Mouse (Mus musculus): ENCODE data around the gene Il9r. TPM values are rescaled to one million over a fixed set of nuclear protein-coding genes. Genes with fewer than 3 reads are reported as not detected.

Gene Il9r
- 12.8 and 15.0 TPM in 2 replicates for total RNA-seq (2017)

DNA sequence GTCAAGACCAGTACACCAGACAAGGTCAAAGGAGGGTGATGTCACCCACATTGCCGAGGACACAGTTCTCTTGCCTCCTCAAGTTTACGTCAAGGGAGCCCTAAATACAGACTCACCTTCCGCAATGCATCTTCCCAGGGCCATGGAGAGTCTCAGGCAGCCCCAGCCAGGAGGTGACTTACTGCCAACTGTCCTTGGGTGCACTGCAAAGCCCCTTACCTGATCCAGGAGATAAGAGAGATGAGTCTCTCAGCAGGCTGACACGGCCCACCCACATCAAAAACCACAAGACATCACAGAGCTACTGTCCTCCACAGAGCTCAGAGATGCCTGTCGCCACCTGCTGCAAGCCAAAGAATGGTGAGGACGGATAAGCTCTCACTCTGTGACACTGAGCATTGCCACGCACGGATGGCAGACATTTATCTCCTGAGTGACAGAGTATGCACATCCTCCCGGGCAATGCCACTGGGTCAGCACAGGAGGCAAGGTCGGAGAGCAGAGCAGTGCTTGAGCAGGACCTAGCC is at the start of gene Il9r:
Gene Il9r, minus strand, starts transcription at position 205 of the 527 bp plus-strand sequence.
- no peak for ATAC-seq (ENCODE audit: extremely low read depth, insufficient number of reproducible peaks, low FRiP score, poor library complexity, severe bottlenecking)

GRCm38 (mm10) chr11:32248350-32248749 is 48.3 kb upstream of the Il9r start:
- no peak for ATAC-seq (ENCODE audit: extremely low read depth, insufficient number of reproducible peaks, low FRiP score, poor library complexity, severe bottlenecking)

- ATAC-seq (ENCODE audit: extremely low read depth, insufficient number of reproducible peaks, low FRiP score, poor library complexity, severe bottlenecking): no peak
Observed at GRCm38 (mm10) chr11:32247068-32247467, 47.0 kb upstream of the Il9r start.

- no peak for ATAC-seq (ENCODE audit: extremely low read depth, insufficient number of reproducible peaks, low FRiP score, poor library complexity, severe bottlenecking)
Observed at GRCm38 (mm10) chr11:32245614-32246013, 45.5 kb upstream of the Il9r start.

DNA sequence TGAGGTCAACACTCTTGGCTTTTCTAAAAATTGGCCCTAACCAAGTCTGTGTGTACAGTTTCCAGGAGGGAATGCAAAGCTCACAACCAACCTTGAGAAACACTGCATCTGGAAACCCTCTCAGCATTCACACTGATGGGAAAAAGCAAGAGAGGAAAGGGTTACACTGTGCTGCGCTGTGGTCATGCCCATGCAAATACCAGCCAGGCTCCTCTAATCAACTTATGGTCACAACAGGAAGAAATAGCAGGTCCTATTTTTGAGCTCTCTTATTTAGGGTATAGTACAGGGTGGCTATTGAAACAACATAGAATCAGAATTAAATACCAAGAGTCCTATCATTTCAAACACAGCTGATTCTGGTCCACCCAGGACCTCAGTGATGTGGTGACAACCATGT is 44.5 kb upstream of the Il9r start:
- no peak for ATAC-seq (ENCODE audit: extremely low read depth, insufficient number of reproducible peaks, low FRiP score, poor library complexity, severe bottlenecking)

- ATAC-seq (ENCODE audit: extremely low read depth, insufficient number of reproducible peaks, low FRiP score, poor library complexity, severe bottlenecking): no peak
Observed at GRCm38 (mm10) chr11:32244064-32244463, 44.0 kb upstream of the Il9r start.

GRCm38 (mm10) chr11:32243205-32243955 is 43.3 kb upstream of the Il9r start:
- ATAC-seq (ENCODE audit: extremely low read depth, insufficient number of reproducible peaks, low FRiP score, poor library complexity, severe bottlenecking): no peak

DNA sequence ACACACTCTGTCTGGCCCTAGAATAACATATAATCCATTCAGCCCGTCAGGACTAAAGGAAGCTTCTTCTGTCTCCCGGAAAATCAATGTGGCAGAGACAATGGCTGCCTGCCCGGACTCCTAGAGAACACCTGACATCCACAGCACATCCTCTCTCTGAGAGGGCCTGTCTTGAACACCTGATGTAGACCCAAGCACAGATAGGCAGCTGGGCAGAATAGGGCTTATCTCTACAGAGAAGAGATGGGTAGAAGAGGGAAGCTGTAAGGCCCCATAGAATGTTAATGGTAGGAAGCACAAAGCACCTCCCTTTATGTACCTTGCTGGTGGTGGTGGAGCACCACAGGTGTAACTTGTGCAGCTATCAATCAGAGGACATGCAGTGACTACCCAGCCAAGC is 42.1 kb upstream of the Il9r start:
- no peak for ATAC-seq (ENCODE audit: extremely low read depth, insufficient number of reproducible peaks, low FRiP score, poor library complexity, severe bottlenecking)

DNA sequence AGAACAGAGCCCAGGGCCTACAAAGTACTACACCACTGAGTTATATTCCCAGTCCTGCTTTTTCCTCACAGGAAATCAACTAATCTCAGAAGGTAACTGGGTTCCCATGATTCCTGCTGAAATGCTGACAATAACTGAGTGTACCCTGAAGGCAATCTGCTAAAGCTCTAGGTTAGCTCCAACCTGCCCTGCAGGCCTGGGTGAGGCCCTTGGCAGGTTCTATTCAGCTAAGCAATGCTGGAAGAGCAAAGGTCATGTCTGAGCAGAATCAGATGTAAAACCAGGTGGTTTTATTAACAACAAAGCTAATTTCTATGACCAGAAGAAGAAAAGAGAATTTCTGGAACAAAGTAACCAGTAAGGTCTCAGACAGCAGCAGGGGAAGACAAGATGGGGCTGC is 41.3 kb upstream of the Il9r start:
- ATAC-seq (ENCODE audit: extremely low read depth, insufficient number of reproducible peaks, low FRiP score, poor library complexity, severe bottlenecking): no peak

DNA sequence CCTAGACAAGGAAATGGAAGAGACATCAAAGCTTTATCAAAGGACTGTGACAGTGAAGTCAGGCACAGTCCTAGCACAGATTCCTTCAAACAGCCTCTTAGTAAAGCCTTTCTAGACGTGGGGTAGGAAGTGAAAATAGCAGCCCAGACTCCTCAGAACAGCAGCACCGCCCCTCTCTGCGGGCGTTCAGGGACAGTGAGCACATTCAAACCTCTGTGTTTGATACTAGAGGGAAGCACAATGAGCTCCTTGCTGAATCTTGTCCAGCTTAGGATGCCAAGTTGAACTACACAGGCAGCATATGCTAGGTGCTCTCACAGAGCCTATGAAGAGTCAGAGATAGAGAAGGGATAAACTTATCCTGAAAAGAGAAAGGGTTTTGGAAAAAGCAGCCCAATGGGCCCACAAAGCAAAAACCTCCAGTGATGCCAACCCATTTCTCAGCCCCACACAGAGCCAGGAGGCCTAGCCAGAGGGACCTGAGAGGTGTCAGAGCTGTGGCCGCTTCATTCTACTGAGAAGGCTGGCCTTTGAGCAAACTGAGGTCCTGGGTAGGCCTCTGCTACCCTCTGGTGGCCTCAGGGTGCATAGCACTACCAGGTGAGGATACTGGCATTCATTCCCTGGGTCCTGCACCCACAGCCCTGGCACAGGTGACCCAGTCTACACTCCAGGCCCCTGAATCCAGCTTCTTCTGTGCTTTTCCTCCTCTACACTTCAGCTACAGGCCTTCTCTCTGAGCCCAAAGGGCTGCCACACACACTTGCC is 38.2 kb upstream of the Il9r start:
- peak; percentile 90 for ATAC-seq (ENCODE audit: extremely low read depth, insufficient number of reproducible peaks, low FRiP score, poor library complexity, severe bottlenecking)

DNA sequence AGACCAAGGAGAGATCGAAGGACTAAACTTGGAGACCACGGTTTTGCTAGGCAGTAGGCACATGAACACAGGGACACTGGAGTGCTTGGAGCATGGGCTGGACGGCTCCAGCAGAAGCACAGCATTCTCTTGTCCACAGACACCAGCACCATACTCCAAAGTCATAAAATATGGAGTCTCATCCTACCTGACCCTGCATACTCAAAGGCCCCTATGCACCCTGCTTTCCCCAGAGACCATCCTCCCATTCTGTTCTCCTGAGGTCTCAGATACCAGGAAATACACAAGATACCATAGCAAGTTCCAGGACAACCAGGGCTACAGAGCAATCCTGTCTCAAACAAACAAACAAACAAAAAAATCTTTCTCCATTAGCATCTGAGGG is 37.3 kb upstream of the Il9r start:
- ATAC-seq (ENCODE audit: extremely low read depth, insufficient number of reproducible peaks, low FRiP score, poor library complexity, severe bottlenecking): no peak

DNA sequence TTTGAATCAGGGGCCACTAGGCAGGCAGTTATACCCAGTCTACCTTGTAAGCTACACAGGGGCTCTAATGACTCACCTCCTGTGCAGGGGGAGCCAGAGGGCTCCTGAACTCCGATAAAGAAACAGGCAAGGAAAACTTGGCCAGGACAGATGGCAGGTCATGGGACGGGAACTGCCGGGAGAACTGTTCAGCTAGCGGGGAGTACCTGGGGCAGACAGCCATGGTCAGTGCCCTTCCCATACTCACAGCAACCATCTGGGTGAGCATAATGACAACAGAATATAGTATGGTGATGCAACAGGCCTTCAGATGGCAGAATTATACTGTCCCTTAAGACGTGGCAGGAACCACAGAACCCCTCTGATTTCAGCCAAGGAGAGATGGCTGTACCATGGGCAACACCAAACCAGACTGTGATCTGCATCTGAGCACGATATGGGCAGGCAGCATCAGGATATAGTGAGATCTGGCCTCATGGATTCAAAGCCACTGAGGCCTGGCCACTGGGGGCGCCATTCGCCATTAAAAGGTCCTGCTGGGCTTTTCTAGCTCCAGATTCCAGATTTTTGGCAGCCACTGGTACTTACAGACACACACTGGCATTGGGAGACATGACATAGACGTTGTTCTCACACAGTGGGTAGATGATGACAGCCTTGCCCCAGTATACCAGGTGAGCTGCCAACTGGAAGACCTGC is 36.8 kb upstream of the Il9r start:
- no peak for ATAC-seq (ENCODE audit: extremely low read depth, insufficient number of reproducible peaks, low FRiP score, poor library complexity, severe bottlenecking)

GRCm38 (mm10) chr11:32236132-32236531 is 36.1 kb upstream of the Il9r start:
- no peak for ATAC-seq (ENCODE audit: extremely low read depth, insufficient number of reproducible peaks, low FRiP score, poor library complexity, severe bottlenecking)

- no peak for ATAC-seq (ENCODE audit: extremely low read depth, insufficient number of reproducible peaks, low FRiP score, poor library complexity, severe bottlenecking)
Observed at GRCm38 (mm10) chr11:32235646-32236045, 35.6 kb upstream of the Il9r start.

- no peak for ATAC-seq (ENCODE audit: extremely low read depth, insufficient number of reproducible peaks, low FRiP score, poor library complexity, severe bottlenecking)
Observed at GRCm38 (mm10) chr11:32234816-32235485, 34.9 kb upstream of the Il9r start.

DNA sequence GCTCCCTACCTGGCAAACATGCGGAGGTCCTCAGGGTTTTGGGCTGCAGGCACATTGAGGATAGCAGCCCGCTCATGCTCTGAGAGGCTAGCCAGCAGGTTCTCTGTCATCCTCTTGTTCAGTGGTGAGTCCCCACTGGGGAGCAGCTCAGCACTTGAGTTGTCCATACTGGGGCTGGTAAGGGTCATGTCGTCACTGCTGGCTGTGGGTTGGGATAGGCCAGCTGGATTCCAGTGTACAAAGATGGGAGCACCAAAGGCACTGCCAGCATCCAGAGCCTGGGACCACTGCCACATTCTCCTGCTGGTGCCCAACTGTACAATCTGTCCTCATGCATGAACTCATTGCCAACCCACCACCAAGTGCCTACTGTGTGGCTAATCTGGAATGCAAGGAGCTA is 33.8 kb upstream of the Il9r start:
- no peak for ATAC-seq (ENCODE audit: extremely low read depth, insufficient number of reproducible peaks, low FRiP score, poor library complexity, severe bottlenecking)

DNA sequence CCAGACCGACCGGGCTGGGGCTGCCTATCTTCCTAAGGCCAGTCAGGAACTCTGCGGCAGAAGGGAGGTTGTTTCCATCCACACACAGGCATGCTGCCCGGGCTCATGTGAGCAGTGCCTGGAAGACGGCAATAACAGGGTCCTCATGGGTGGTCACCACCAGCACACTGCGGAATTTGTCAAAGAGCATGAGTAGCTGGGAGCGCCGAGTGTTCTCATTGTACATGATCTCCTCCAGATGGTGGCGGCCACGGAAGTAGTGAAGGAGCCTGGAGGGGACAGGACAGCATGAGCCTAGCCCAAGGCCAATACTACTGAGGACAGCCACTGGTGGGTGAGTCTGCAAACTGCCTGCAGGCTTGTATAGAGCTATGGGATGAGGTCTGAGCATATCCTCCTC is 32.8 kb upstream of the Il9r start:
- no peak for ATAC-seq (ENCODE audit: extremely low read depth, insufficient number of reproducible peaks, low FRiP score, poor library complexity, severe bottlenecking)

DNA sequence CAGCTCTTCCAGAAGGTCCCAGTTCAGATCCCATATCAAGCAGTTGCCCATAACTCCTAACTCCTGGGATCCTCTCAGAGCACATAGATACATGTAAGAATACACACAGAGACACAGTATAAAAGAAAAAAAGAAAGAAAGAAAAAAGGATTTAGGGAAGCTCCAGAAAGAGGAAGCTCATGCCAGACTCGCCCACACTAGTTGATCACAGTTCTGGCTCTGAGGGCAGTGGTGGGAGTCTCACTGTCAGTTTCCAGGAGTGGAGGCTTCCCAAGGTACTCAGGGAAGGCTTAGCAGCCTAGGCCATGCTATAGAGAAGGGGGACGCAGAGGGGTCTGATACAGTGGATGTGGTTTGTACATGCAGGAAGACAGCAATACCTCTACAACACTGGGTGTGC is 31.0 kb upstream of the Il9r start:
- ATAC-seq (ENCODE audit: extremely low read depth, insufficient number of reproducible peaks, low FRiP score, poor library complexity, severe bottlenecking): no peak

DNA sequence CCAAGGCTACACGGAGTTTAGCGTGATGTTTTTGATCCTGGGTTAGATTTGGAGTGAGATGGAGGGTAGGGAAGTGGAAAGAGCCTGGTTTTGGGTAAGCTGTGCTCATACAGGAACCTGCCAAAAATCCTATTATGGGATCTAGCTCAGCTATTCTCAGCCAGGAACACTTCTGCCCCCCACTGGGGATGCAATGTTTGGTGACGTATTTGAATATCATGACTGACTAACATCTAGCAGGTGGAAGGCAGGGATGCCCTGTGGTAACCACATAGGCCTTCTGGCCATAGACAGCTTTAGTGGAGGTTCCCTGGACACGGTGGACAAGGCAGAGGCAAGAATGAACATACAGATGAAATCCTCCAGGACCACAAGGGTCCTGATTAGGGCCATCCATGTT is 30.1 kb upstream of the Il9r start:
- no peak for ATAC-seq (ENCODE audit: extremely low read depth, insufficient number of reproducible peaks, low FRiP score, poor library complexity, severe bottlenecking)

All from neutrophil, adult 5-6 weeks (primary cell).